Mouse (Mus musculus) bone marrow macrophage, adult 2 months (primary cell): ENCODE measurements around the gene Wapl.

ENCODE experiments used
- CTCF ChIP-seq: IDR thresholded peaks from 2 replicates; pipeline ENCODE4 v1.5.1; 2012; ENCODE audit warnings: low read depth, mild to moderate bottlenecking, low read length, moderate library complexity
- POLR2A ChIP-seq: IDR thresholded peaks from 2 replicates; pipeline ENCODE4 v1.6.1; 2012; ENCODE audit warnings: mild to moderate bottlenecking, low read depth, low read length, borderline replicate concordance

DNA sequence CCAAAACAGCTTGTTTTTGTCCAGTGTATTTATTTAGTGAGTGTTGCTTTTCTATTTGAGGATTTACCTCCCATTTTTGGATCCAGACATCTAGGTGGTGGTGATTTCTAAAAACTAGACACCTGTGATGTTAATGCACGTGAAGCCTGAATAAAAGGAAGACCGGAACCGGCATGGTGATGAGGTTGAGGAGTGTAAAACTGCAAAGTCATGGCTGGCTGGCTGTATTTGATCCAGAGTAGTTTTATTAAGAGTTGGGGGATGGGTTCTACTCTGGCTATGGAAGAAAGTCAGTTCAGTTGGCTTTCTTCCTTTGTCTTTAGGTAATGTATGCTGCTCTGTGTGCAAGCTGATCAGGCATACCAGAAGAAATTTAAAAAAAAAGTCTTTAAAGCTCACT, 39.1 kb downstream of the Wapl start:
- TF ChIP-seq CTCF (no peak), POLR2A (no peak)
